Mouse (Mus musculus) neutrophil, adult 83 days (primary cell): ENCODE measurements around the gene Entpd4b. TPM values are rescaled to one million over a fixed set of nuclear protein-coding genes. Genes with fewer than 3 reads are reported as not detected.

Experiments
- total RNA-seq, 2 experiments: library from RNA; stranded (reverse); gene quantifications; one replicate each; pipeline ENCODE4 v1.2.4; 2023

Gene Entpd4b
- 1 to 10 TPM; 2.2 TPM for total RNA-seq

GRCm38 (mm10) chr14:69555110-69555831 is at the start of gene Entpd4b:
Gene Entpd4b (plus strand): TSS chr14:69555424.

GRCm38 (mm10) chr14:69512449-69512848 is 42.8 kb upstream of the Entpd4b start, which contains the start of gene Gm27179:
Gene Gm27179 (minus strand): TSS chr14:69512549.

Other genes with a start within 250 kb of the Entpd4b start
- gene Gm16867, start 52.1 kb upstream of the Entpd4b start, total RNA-seq, result 10 to 100 TPM; 10.3 to 14.0 TPM
- not detected for gene Gm27179, start 42.9 kb upstream of the Entpd4b start, total RNA-seq